Mouse (Mus musculus) brown adipose tissue, adult 24 weeks (tissue): ENCODE measurements around the gene Iffo2. TPM values are rescaled to one million over a fixed set of nuclear protein-coding genes. Genes with fewer than 3 reads are reported as not detected.
A peak's percentile ranks its signal among the peaks of the same experiment; 100 is the strongest.
"Not testable (repeated sequence)": the region's sequence is repeated elsewhere in the genome, so short reads cannot be mapped to it uniquely, and the experiment has no call there.

Source experiments
- H3K27ac ChIP-seq: fragments of 200-500 bp; replicated peaks from 2 replicates; pipeline ENCODE4 v1.5.1; 2012; ENCODE audit warnings: low read depth, mild to moderate bottlenecking, low read length
- H3K4me1 ChIP-seq: fragments of 200-500 bp; 2 replicates; pipeline ENCODE4 v1.6.1; 2012; ENCODE audit warnings: low read length, mixed read lengths; ENCODE audit not compliant: control insufficient read depth, insufficient read depth, insufficient read length
- H3K4me3 ChIP-seq: fragments of 200-500 bp; 2 replicates; pipeline ENCODE4 v1.5.1; 2012; ENCODE audit warnings: low read depth, mild to moderate bottlenecking, low read length, moderate library complexity; ENCODE audit not compliant: insufficient read depth
- polyA plus RNA-seq: library from polyadenylated mRNA; stranded (reverse); fragments of >200 nt; gene quantifications from 2 replicates; pipeline ENCODE4 v1.2.4, GENCODE M21; 2012; ENCODE audit not compliant: missing spikeins, insufficient read depth, insufficient read length

Gene Iffo2
- 8.0 and 10.7 TPM in 2 replicates for polyA plus RNA-seq

GRCm38 (mm10) chr4:139530248-139530647 is at the start of gene Iffo2:
Gene Iffo2, plus strand, starts transcription at chr4:139530548.
- H3K4me3 ChIP-seq, H3K27ac ChIP-seq, H3K4me1 ChIP-seq: not testable (repeated sequence)

- H3K27ac ChIP-seq = no peak overlapping the region
- H3K4me1 ChIP-seq = no peaks in the 10 kb centered on the region
- no peak overlapping the region for H3K4me3 ChIP-seq
Observed at GRCm38 (mm10) chr4:139481400-139481799, 48.9 kb upstream of the Iffo2 start.

- Histone ChIP-seq H3K4me3 (no peak overlapping the region), H3K27ac (no peak overlapping the region), H3K4me1 (no peaks in the 10 kb centered on the region)
Observed at GRCm38 (mm10) chr4:139483461-139484105, 46.8 kb upstream of the Iffo2 start.

- Histone ChIP-seq H3K4me1 (no peaks in the 10 kb centered on the region), H3K4me3 (no peak overlapping the region), H3K27ac (no peak overlapping the region)
Observed at GRCm38 (mm10) chr4:139484496-139484895, 45.9 kb upstream of the Iffo2 start.

GRCm38 (mm10) chr4:139487085-139487484 is 43.3 kb upstream of the Iffo2 start:
- Histone ChIP-seq H3K27ac (no peak overlapping the region), H3K4me1 (no peaks in the 10 kb centered on the region), H3K4me3 (no peak overlapping the region)

- no peak overlapping the region for H3K4me3 ChIP-seq
- H3K27ac ChIP-seq = no peak overlapping the region
- H3K4me1 ChIP-seq = no peaks in the 10 kb centered on the region
Observed at GRCm38 (mm10) chr4:139488325-139488724, 42.0 kb upstream of the Iffo2 start.

GRCm38 (mm10) chr4:139489946-139490345 is 40.4 kb upstream of the Iffo2 start:
- H3K27ac ChIP-seq = no peak overlapping the region
- no peaks in the 10 kb centered on the region for H3K4me1 ChIP-seq
- H3K4me3 ChIP-seq = no peak overlapping the region

GRCm38 (mm10) chr4:139490413-139491055 is 39.8 kb upstream of the Iffo2 start:
- Histone ChIP-seq H3K4me1 (no peaks in the 10 kb centered on the region), H3K27ac (peak overlapping the region; percentile 45; the same call in 1 of the 2 replicates), H3K4me3 (no peak overlapping the region)

GRCm38 (mm10) chr4:139491541-139492170 is 38.7 kb upstream of the Iffo2 start:
- Histone ChIP-seq H3K4me1 (no peaks in the 10 kb centered on the region), H3K4me3 (no peak overlapping the region), H3K27ac (no peak overlapping the region)

- peak overlapping the region; percentile 10; the same call in 1 of the 2 replicates for H3K27ac ChIP-seq
- no peaks in the 10 kb centered on the region for H3K4me1 ChIP-seq
- H3K4me3 ChIP-seq = no peak overlapping the region
Observed at GRCm38 (mm10) chr4:139492258-139492833, 38.0 kb upstream of the Iffo2 start.

- Histone ChIP-seq H3K4me3 (no peak overlapping the region), H3K27ac (peak overlapping the region; percentile 52), H3K4me1 (no peaks in the 10 kb centered on the region)
Observed at GRCm38 (mm10) chr4:139493227-139494025, 36.9 kb upstream of the Iffo2 start.

- H3K4me3 ChIP-seq = no peak overlapping the region
- H3K27ac ChIP-seq = no peak overlapping the region
- H3K4me1 ChIP-seq = no peaks in the 10 kb centered on the region
Observed at GRCm38 (mm10) chr4:139500814-139501213, 29.5 kb upstream of the Iffo2 start.

- no peak overlapping the region for H3K27ac ChIP-seq
- no peak overlapping the region for H3K4me3 ChIP-seq
- H3K4me1 ChIP-seq = no peaks in the 10 kb centered on the region
Observed at GRCm38 (mm10) chr4:139501702-139502101, 28.6 kb upstream of the Iffo2 start.

- no peaks in the 10 kb centered on the region for H3K4me1 ChIP-seq
- H3K27ac ChIP-seq = no peak overlapping the region
Observed at GRCm38 (mm10) chr4:139503919-139504318, 26.4 kb upstream of the Iffo2 start.

GRCm38 (mm10) chr4:139505716-139506115 is 24.6 kb upstream of the Iffo2 start:
- Histone ChIP-seq H3K27ac (no peak overlapping the region), H3K4me3 (no peak overlapping the region)

More at GRCm38 (mm10) chr4:139503919-139504318, 26.4 kb upstream of the Iffo2 start:
- no peak overlapping the region for H3K4me3 ChIP-seq

More at GRCm38 (mm10) chr4:139505716-139506115, 24.6 kb upstream of the Iffo2 start:
- no peaks in the 10 kb centered on the region for H3K4me1 ChIP-seq
